Mouse (Mus musculus): ENCODE measurements around the gene Gm10715.
"Not testable (repeated sequence)": the region's sequence is repeated elsewhere in the genome, so short reads cannot be mapped to it uniquely, and the experiment has no call there.

GRCm38 (mm10) chr9:3000445-3000972 lies 36.2 kb upstream of the Gm10715 start, which contains the start of gene Gm10722:
- not testable (repeated sequence) for TF ChIP-seq CTCF (IDR thresholded peaks at IDR 0.05; ENCODE audit: low read depth, low read length); POLR2A (IDR thresholded peaks at IDR 0.05; ENCODE audit: extremely low read depth, insufficient read depth, low read length)

Data from liver, adult 2 months (tissue).